Mouse (Mus musculus) bone marrow macrophage, adult 2 months (primary cell): ENCODE measurements around the gene Mst1r.

Source experiments
- CTCF ChIP-seq: IDR thresholded peaks from 2 replicates; pipeline ENCODE4 v1.5.1; 2012; ENCODE audit warnings: low read depth, mild to moderate bottlenecking, low read length, moderate library complexity
- POLR2A ChIP-seq: IDR thresholded peaks from 2 replicates; pipeline ENCODE4 v1.6.1; 2012; ENCODE audit warnings: mild to moderate bottlenecking, low read depth, low read length, borderline replicate concordance

DNA sequence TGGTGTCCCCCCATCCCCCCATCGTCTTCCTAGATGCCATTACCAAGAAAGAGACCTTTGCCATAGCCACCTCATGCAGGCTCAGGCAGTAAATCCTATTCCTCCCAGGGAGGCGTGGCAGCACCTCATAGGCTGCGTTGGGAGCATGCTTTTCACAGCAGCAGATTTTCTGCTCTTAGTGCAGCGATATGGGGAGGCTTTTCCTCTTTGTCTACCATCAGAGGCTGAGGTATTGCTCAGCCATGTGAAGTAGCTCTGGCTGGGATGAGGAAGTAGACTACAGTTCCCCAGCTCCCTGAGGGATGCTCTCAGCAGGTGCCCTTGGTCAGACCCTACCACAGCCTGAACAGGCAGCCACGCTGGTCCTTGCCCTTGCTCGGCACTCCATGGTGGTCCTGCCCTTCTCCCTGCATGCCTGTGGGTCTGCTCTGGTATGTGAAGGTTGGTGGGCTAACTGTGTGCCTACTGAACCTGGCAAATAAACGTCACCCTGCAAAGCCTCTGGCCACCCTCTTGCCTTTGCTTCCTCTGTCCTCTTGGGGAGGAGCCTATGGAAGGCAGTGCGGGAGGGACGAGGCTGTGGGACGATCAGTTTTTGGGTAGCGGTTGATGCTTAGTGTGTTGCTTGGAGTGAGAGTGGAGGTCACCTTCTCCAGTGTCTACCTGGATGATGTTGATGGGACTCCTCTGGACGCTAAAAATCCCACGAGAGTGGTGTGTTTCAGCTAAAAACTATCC, 42.7 kb downstream of the Mst1r start:
- TF ChIP-seq CTCF (no peak), POLR2A (no peak)
